Mouse (Mus musculus): ENCODE data around the gene Khdc4.

GRCm38 (mm10) chr3:88649186-88649585, 36.4 kb upstream of the Khdc4 start:
- no peak for TF ChIP-seq CTCF (IDR thresholded peaks at IDR 0.05; ENCODE audit: low read depth)
- TF ChIP-seq EP300 (IDR thresholded peaks at IDR 0.05; ENCODE audit: low read depth), result no peak
